Mouse (Mus musculus) forebrain, embryonic 14.5 days (tissue): ENCODE data around the gene Spaca4. TPM values are rescaled to one million over a fixed set of nuclear protein-coding genes. Genes with fewer than 3 reads are reported as not detected.

ENCODE experiments used
- ATAC-seq: fragments of 200-750 bp; cut with Nextera tagmentation; 2 replicates; pipeline ENCODE4 v1.8.0; 2017; ENCODE audit warnings: mild to moderate bottlenecking, moderate library complexity
- DNase-seq: peaks from one replicate; pipeline ENCODE4 v3.0.0-alpha.2; 2015; ENCODE audit warnings: low spot score
- H3K27ac ChIP-seq: fragments of 300-500 bp; sonication (generic); 2 replicates; pipeline ENCODE4 v1.5.1; 2014; ENCODE audit warnings: low read depth, mild to moderate bottlenecking, control low read depth, low read length, moderate library complexity
- H3K27me3 ChIP-seq: fragments of 300-500 bp; sonication (generic); replicated peaks from 2 replicates; pipeline ENCODE4 v1.6.1; 2014; ENCODE audit warnings: low read length, control low read depth, mixed read lengths; ENCODE audit not compliant: control insufficient read depth, insufficient read depth
- H3K36me3 ChIP-seq: fragments of 300-500 bp; sonication (generic); 2 replicates; pipeline ENCODE4 v1.6.1; 2014; ENCODE audit warnings: low read length, control low read depth; ENCODE audit not compliant: control insufficient read depth, insufficient read depth
- H3K4me1 ChIP-seq: fragments of 300-500 bp; sonication (generic); 2 replicates; pipeline ENCODE4 v1.6.1; 2014; ENCODE audit warnings: antibody characterized with exemption, low read length, control low read depth; ENCODE audit not compliant: control insufficient read depth, insufficient read depth
- H3K4me2 ChIP-seq: fragments of 300-500 bp; sonication (generic); 2 replicates; pipeline ENCODE4 v1.6.1; 2014; ENCODE audit warnings: mild to moderate bottlenecking, control low read depth, low read length
- H3K4me3 ChIP-seq: fragments of 300-500 bp; sonication (generic); 2 replicates; pipeline ENCODE4 v1.5.1; 2014; ENCODE audit warnings: low read depth, low read length, control low read depth
- H3K9ac ChIP-seq: fragments of 300-500 bp; sonication (generic); 2 replicates; pipeline ENCODE4 v1.6.1; 2014; ENCODE audit warnings: mild to moderate bottlenecking, low read length, control low read depth, moderate library complexity
- H3K9me3 ChIP-seq: fragments of 300-500 bp; sonication (generic); replicated peaks from 2 replicates; pipeline ENCODE4 v1.6.1; 2016; ENCODE audit warnings: low read length, control low read depth, mixed read lengths; ENCODE audit not compliant: control insufficient read depth
- WGBS: fragments of 180-500 bp; shearing (Covaris S2); extraction: QIAGEN DNeasy Blood & Tissue Kit; methylation state at CpG from one replicate; pipeline ENCODE4 v1.1.7; 2014; 5-methylcytosine and 5-hydroxymethylcytosine counted together
- polyA plus RNA-seq: library from polyadenylated mRNA; unstranded; fragments of >200 nt; fragmentation: Nextera tagmentation; extraction: Ambion mirVana; gene quantifications from 2 replicates; pipeline ENCODE4 v1.2.1, GENCODE M21; 2014

The Spaca4 gene
- polyA plus RNA-seq, 1 experiment from 2014 or later = not detected

DNA sequence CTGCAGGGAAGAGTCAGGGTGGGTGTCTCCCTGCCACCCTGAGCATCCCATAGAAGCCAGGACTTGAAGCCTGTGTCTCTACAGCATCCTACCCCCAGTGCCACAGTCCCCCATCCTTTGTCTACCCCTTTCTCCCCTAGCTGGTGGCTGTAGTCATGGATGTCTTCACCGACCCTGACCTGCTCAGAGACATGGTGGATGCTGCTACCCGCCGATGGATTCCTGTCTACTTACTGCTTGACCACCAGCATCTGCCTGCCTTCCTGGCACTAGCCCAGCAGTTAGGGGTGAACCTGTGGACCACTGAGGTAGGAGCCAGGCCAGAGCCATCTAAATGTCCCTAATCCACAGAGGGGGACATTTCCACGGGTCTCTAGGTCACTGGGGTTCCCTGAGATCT is 2.3 kb downstream of the Spaca4 start:
- 93% methylated on average over 4 of the region's 4 CpGs for WGBS
- Histone ChIP-seq H3K4me2 (no peak overlapping the region), H3K36me3 (peaks cover 87% of the 10 kb centered on the region), H3K9me3 (no peaks in the 10 kb centered on the region), H3K9ac (no peak overlapping the region), H3K27me3 (no peaks in the 10 kb centered on the region), H3K27ac (no peak overlapping the region), H3K4me1 (peaks cover 6% of the 10 kb centered on the region; the same call in 1 of the 2 replicates), H3K4me3 (no peak overlapping the region)
- ATAC-seq = no peak
- no peak for DNase-seq

DNA sequence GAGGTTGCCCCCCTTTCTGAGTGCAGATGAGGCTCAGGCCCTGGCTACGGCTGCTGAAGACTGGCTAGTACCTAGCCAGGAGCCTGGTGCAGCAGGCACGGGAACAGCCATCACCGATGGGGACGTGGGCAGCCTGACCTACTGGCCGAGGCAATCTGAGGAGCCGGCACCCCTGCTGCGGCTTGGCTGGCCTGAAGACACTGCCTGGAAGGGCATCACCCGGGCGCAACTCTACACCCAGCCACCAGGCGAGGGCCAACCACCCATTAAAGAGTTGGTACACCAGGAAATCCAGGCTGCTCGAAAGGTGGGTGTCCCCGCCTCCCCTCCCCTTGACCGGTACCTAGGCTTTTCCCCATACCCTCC is 3.3 kb downstream of the Spaca4 start:
- Histone ChIP-seq H3K4me2 (no peak overlapping the region), H3K36me3 (peaks cover 84% of the 10 kb centered on the region), H3K4me3 (no peak overlapping the region), H3K9ac (no peak overlapping the region), H3K4me1 (peaks cover 6% of the 10 kb centered on the region; the same call in 1 of the 2 replicates), H3K9me3 (no peaks in the 10 kb centered on the region), H3K27me3 (no peaks in the 10 kb centered on the region), H3K27ac (no peak overlapping the region)
- DNase-seq = no peak
- 86% methylated on average over 13 of the region's 13 CpGs for WGBS
- ATAC-seq = no peak

DNA sequence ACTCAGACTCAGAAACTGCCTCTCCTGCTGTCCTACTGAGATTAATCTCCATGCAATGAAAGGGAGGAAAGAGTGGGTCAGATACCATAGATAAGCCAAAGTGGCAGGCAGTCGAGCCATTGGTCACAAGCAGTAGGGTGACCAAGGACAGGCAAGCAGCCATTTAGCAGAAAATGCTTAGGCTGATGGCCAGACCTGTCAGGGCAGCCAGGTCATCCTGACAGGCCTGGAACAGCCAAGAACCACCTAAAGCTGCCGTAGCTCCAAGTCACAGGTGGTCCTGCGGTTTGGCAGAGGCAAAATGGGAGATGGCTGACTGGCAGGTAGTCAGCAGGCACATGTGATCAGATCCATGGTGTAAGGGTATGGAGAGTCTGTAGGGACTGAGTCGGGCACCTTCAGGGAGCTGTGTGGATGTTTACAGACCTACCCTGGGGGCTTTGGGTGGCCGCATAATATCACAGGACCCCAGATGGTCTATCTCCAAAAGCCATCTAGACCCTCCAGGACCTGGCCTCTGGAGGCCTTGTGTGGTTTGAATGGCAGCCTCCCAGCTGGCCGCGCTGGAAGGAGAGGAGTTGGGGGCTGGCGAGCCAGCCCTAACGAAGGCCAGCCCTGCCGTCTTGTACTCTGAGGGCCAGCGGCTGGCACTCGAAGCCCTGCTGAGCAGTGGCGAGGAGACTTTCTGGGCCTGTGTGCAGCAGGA is 3.8 kb downstream of the Spaca4 start:
- H3K27ac ChIP-seq = no peak overlapping the region
- ATAC-seq (no peak), DNase-seq (no peak)
- no peaks in the 10 kb centered on the region for H3K9me3 ChIP-seq
- 69% methylated on average over 13 of the region's 13 CpGs for whole genome bisulfite sequencing
- H3K4me3 ChIP-seq = no peak overlapping the region
- H3K4me1 ChIP-seq = peaks cover 12% of the 10 kb centered on the region; the same call in 1 of the 2 replicates
- no peaks in the 10 kb centered on the region for H3K27me3 ChIP-seq
- H3K9ac ChIP-seq = no peak overlapping the region
- no peak overlapping the region for H3K4me2 ChIP-seq
- H3K36me3 ChIP-seq = peaks cover 78% of the 10 kb centered on the region

DNA sequence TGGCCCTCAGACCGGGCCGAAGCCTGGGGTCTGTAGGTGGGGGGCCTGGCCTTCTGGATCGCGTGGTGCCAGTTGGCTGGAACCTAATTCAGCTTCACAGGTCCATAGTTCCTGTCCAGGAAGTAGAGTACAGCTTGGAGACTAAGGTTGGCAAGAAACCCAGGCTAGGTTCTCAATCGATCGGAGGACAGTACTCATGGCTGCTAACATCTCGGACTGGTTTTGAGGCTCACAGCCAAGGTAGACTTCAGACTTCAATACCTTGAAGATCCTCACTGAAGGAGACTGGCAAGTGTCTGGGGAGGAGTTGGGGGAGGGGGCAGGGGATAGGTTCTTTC is 4.4 kb downstream of the Spaca4 start:
- Histone ChIP-seq H3K36me3 (peaks cover 73% of the 10 kb centered on the region), H3K4me1 (peaks cover 18% of the 10 kb centered on the region; the same call in 1 of the 2 replicates), H3K4me2 (no peak overlapping the region), H3K27ac (no peak overlapping the region), H3K9ac (no peak overlapping the region), H3K27me3 (no peaks in the 10 kb centered on the region), H3K4me3 (no peak overlapping the region), H3K9me3 (no peaks in the 10 kb centered on the region)
- DNase-seq (no peak), ATAC-seq (no peak)
- WGBS = 81% methylated on average over 7 of the region's 7 CpGs

DNA sequence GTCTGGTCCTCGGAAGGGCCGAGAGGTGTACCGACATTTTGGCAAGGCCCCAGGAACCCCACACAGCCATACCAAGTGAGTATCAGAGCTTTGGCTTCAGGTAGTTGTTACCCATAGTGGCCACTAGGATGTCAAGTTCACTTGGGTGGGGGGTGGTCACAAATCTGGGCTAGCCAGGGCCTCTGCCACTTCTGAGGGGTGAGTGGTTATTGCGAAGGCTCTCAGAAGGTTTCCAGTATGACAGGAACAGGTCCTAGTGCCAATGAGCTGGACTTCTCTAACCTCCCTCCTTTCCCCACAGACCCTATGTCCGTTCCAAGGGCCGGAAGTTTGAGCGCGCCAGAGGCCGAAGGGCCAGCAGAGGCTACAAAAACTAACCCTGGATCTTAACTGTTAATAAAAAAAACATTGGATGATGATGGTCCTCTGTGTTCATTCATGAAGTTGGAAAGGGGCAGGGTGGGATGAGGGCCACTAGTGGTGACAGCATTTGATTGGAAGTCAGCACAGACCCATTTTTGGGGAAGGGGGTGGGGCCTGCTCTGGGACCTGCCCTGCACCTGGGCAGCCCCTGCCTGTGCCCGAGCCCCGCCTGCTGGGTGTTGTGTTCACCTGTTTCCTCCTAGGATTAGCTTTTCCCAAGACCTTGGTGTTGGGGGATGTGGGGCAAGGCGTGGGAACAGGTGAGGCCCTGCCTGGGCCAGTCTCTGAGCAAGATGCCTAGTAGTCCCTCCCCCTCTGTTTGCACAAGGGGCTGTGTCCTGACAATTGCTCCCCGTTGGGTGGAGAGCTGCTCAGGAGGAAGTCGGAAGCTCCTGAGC is 5.0 kb downstream of the Spaca4 start, which contains the start of gene Fam83e:
Fam83e (plus strand) TSS at position 800 of the 821 bp plus-strand sequence.
- peaks cover 67% of the 10 kb centered on the region for H3K36me3 ChIP-seq
- H3K9me3 ChIP-seq = no peaks in the 10 kb centered on the region
- H3K4me1 ChIP-seq = peaks cover 23% of the 10 kb centered on the region; the same call in 1 of the 2 replicates
- no peak within 1 kb of the TSS for H3K4me2 ChIP-seq
- no peaks in the 10 kb centered on the region for H3K27me3 ChIP-seq
- no peak for DNase-seq
- no peak within 1 kb of the TSS for H3K27ac ChIP-seq
- H3K4me3 ChIP-seq = no peak within 1 kb of the TSS
- no peak for ATAC-seq
- no peak within 1 kb of the TSS for H3K9ac ChIP-seq
- WGBS = 82% methylated on average over 14 of the region's 14 CpGs

DNA sequence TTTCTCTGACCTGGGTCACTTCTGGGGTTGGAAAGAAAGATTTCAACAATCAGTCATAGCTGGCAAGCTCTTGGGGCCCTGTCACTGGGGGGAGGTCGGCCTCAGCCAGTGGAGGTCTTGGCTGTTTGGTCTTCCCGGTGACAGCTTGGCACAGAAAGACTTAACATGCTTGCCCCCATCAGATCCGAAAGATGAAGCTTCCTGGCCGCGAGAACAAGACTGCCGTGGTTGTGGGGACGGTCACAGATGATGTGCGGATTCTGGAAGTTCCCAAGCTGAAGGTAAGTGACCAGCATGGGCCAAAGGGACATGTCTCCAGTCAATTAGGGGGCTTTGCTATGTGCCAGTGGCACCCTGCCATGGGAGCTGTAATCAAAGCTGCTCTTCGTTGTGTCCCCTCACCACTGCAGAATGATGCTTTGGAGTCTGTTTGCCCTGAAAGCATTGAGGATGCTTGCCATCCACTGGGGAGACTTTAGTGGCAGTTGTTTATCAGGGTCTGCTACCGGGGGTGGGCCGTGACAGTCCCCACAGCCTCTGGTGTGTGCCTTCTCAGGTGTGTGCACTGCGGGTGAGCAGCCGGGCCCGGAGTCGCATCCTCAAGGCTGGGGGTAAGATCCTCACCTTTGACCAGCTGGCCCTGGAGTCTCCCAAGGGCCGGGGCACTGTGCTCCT is 5.7 kb downstream of the Spaca4 start:
- Histone ChIP-seq H3K27ac (no peak overlapping the region), H3K9me3 (no peaks in the 10 kb centered on the region), H3K36me3 (peaks cover 59% of the 10 kb centered on the region), H3K4me3 (no peak overlapping the region), H3K4me2 (no peak overlapping the region), H3K9ac (no peak overlapping the region), H3K27me3 (no peaks in the 10 kb centered on the region), H3K4me1 (peaks cover 25% of the 10 kb centered on the region; the same call in 1 of the 2 replicates)
- no peak for ATAC-seq
- 92% methylated on average over 15 of the region's 16 CpGs for WGBS
- DNase-seq = no peak

DNA sequence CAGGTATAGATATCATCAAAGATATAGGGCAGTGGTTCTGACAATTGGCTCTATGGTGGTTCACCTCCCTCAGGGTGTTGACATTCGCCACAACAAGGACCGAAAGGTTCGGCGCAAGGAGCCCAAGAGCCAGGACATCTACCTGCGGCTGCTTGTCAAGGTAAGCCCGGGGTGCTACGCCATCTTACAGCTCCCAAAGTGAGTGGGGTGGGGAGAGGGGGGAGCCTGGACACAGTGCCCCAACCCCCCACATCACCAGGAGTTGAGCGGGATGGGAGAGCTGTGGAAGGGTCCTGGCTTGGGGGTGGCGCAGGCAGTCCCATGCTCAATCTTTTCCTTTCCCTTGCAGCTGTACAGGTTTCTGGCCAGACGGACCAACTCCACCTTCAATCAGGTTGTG is 6.4 kb downstream of the Spaca4 start:
- Histone ChIP-seq H3K4me3 (peak overlapping the region; percentile 96), H3K4me1 (peaks cover 30% of the 10 kb centered on the region), H3K9ac (peak overlapping the region; percentile 98), H3K27me3 (no peaks in the 10 kb centered on the region), H3K4me2 (peak overlapping the region; percentile 93), H3K27ac (no peak overlapping the region), H3K9me3 (no peaks in the 10 kb centered on the region), H3K36me3 (peaks cover 52% of the 10 kb centered on the region)
- 83% methylated on average over 10 of the region's 10 CpGs for WGBS
- ATAC-seq = no peak
- DNase-seq = no peak

DNA sequence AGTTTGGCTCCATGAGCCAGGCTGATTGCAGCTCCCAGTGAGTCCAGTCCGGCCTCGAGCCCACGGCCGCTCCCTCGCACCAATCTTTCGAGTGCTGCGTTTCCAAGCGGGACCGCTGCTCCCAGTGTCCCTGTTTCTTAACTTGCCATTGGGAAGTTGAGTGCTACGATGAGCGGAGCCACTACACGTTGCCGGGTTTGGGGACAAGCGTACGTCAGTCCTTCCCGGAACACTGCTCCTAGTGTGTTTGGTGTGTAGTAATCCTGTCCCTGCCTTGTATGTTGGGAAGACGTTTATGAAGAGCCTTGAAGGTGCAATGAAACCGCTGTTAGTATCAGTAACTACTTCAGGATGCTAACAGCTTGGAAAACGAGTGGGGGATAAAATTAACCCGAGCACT is 7.3 kb downstream of the Spaca4 start:
- WGBS = under 1% methylated on average over 20 of the region's 20 CpGs
- Histone ChIP-seq H3K36me3 (peaks cover 47% of the 10 kb centered on the region), H3K4me2 (peak overlapping the region; percentile 93), H3K9ac (peak overlapping the region; percentile 98), H3K9me3 (no peaks in the 10 kb centered on the region), H3K27ac (peak overlapping the region; percentile 89), H3K4me1 (peaks cover 30% of the 10 kb centered on the region), H3K4me3 (peak overlapping the region; percentile 96), H3K27me3 (no peaks in the 10 kb centered on the region)
- ATAC-seq = no peak
- peak; percentile 27 for DNase-seq
